Mouse (Mus musculus) hindbrain, embryonic 13.5 days (tissue): ENCODE data around the gene Gprasp1. TPM values are rescaled to one million over a fixed set of nuclear protein-coding genes. Genes with fewer than 3 reads are reported as not detected.
"Not testable (repeated sequence)": the region's sequence is repeated elsewhere in the genome, so short reads cannot be mapped to it uniquely, and the experiment has no call there.

Experiments
- ATAC-seq: fragments of 200-750 bp; cut with Nextera tagmentation; 2 replicates; pipeline ENCODE4 v1.8.0; 2017; ENCODE audit warnings: moderate TSS enrichment; ENCODE audit not compliant: low FRiP score
- H3K27ac ChIP-seq: fragments of 300-500 bp; sonication (generic); 2 replicates; pipeline ENCODE4 v1.5.1; 2015; ENCODE audit warnings: inconsistent platforms, mild to moderate bottlenecking, moderate library complexity
- H3K27me3 ChIP-seq: fragments of 300-500 bp; sonication (generic); 2 replicates; pipeline ENCODE4 v1.6.1; 2015; ENCODE audit warnings: mild to moderate bottlenecking, inconsistent platforms
- H3K36me3 ChIP-seq: fragments of 300-500 bp; sonication (generic); 2 replicates; pipeline ENCODE4 v1.6.1; 2015; ENCODE audit warnings: mild to moderate bottlenecking, inconsistent platforms
- H3K4me1 ChIP-seq: fragments of 300-500 bp; sonication (generic); replicated peaks from 2 replicates; pipeline ENCODE4 v1.6.1; 2015; ENCODE audit warnings: inconsistent platforms
- H3K4me2 ChIP-seq: fragments of 300-500 bp; sonication (generic); 2 replicates; pipeline ENCODE4 v1.6.1; 2015; ENCODE audit warnings: inconsistent platforms, mild to moderate bottlenecking, moderate library complexity
- H3K4me3 ChIP-seq: fragments of 300-500 bp; sonication (generic); 2 replicates; pipeline ENCODE4 v1.5.1; 2015; ENCODE audit warnings: mild to moderate bottlenecking, inconsistent platforms
- H3K9ac ChIP-seq: fragments of 300-500 bp; sonication (generic); 2 replicates; pipeline ENCODE4 v1.6.1; 2015; ENCODE audit warnings: mild to moderate bottlenecking, inconsistent platforms
- H3K9me3 ChIP-seq: fragments of 300-500 bp; sonication (generic); 2 replicates; pipeline ENCODE4 v1.6.1; 2016; ENCODE audit warnings: inconsistent platforms
- WGBS: fragments of 180-500 bp; shearing (Covaris S2); methylation state at CpG from one replicate; pipeline ENCODE4 v1.1.7; 2015; 5-methylcytosine and 5-hydroxymethylcytosine counted together
- polyA plus RNA-seq: library from polyadenylated mRNA; unstranded; fragments of >200 nt; fragmentation: Nextera tagmentation; extraction: Ambion mirVana; gene quantifications from 2 replicates; pipeline ENCODE4 v1.2.1, GENCODE M21; 2015

The Gprasp1 gene
- polyA plus RNA-seq, 1 experiment from 2014 or later, result 159 TPM

DNA sequence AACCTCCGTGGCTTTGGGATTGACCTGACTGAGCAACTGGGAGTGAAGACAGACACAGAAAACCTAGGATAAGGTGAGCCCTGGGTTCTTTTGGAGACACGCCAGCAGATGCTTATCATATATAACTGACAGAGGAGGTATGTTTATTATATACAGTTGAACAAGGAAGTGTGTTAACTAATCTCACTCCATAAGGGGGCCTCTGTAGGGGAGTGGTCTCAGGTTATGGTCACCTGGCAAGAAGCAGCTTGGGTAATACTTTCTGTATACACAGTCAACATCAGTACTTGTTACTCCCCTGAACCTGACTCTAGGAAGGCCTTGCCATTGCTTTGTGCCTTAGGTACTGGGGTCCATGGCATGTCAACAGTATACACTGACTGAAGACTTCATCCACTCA lies 26.0 kb downstream of the Gprasp1 start:
- Histone ChIP-seq H3K4me3 (no peak overlapping the region), H3K9me3 (no peaks in the 10 kb centered on the region), H3K27me3 (no peaks in the 10 kb centered on the region), H3K36me3 (0 out of 2 replicates have a peak, but pooled peaks cover 3% of the 10 kb centered on the region), H3K4me1 (no peaks in the 10 kb centered on the region), H3K27ac (no peak overlapping the region), H3K9ac (no peak overlapping the region), H3K4me2 (no peak overlapping the region)
- no peak for ATAC-seq
- 88% methylated on average over 2 of the region's 2 CpGs for WGBS

DNA sequence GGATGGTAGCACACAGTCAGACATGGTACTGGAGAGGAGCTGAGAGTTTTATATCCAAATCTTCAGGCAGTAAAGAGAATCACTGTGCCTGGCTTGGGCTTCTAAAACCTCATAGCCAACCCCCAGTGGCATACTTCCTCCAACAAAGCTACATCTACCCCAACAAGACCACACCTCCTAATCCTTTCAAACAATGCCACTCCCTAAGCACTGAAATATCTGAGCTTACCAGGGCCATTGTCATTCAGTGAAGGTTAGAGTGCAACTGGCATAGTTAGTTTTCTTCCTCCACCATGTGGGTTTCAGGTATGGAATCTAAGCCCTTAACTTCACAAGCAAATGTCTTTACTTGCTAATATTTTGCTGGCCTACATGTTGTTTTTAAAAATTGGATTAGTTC lies 49.0 kb downstream of the Gprasp1 start:
- no peak for ATAC-seq

DNA sequence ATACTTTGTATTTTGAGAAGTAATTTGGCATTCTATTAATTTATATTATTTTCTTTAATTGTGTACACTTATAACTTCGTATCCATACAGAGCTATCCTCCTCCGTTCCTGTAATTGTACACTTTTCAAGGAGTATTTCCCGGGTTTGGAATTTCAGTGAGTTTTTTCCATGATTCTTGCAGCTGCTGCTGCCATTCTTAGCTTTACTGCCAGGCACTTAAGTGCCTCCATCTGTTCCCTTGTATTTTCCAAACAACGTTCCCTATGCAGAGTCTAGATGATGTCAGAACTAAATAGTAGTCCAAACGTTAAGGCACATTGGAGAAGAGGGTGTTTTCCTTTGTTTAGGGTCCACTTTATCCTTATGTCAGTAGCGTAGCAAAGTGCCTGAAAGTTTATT lies 49.8 kb downstream of the Gprasp1 start:
- Histone ChIP-seq H3K27me3 (no peaks in the 10 kb centered on the region), H3K27ac (no peak overlapping the region), H3K4me1 (no peaks in the 10 kb centered on the region), H3K9me3 (no peaks in the 10 kb centered on the region), H3K4me3 (no peak overlapping the region), H3K4me2 (no peak overlapping the region), H3K36me3 (no peaks in the 10 kb centered on the region), H3K9ac (no peak overlapping the region)
- no peak for ATAC-seq
- WGBS, result 86% methylated on average over 6 of the region's 6 CpGs

More for the DNA sequence above, 49.0 kb downstream of the Gprasp1 start:
- Histone ChIP-seq H3K27me3 (no peaks in the 10 kb centered on the region), H3K4me2 (no peak overlapping the region), H3K27ac (no peak overlapping the region), H3K9me3 (no peaks in the 10 kb centered on the region), H3K9ac (no peak overlapping the region), H3K4me1 (no peaks in the 10 kb centered on the region), H3K4me3 (no peak overlapping the region), H3K36me3 (no peaks in the 10 kb centered on the region)

DNA sequence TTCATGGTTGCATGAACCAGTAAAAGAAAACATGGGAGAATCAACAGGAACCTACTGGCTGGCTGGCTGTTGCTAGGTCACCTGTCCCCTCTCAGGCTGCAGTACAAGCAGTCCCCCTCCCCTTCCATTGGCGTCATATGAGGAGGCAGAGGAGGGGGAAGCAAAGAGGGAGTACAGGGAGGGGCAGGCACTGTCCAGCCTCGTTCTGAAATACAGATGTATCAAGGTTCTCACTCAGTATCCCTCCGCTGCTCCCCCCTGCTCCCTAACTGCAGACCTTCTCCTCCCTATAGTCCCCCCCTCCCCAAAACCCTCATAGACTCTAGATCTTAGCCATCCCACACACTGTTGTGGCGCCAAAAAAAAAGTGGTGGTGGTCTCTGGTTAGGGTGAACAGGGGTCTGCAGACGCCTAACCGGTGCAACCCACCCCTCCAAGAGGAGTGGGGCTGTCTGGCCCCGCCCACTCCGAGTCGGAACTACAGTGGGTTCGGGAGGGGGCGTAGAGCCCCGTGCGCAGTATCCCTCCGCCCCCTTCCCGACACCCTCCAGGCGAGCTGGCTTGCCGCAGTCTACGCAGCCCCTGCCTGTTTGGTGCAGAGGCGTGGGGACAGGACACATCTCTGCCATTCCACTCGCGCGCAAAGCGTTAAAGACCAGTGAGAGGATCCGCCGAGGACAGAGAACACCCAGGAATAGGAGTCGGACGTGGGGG lies 53.2 kb downstream of the Gprasp1 start:
- peak overlapping the region; percentile 85 for H3K9ac ChIP-seq
- WGBS, result 20% methylated on average over 23 of the region's 27 CpGs
- H3K4me3 ChIP-seq, result peak overlapping the region; percentile 62
- H3K4me2 ChIP-seq, result peak overlapping the region; percentile 57
- peaks cover 16% of the 10 kb centered on the region for H3K36me3 ChIP-seq
- peak overlapping the region; percentile 85 for H3K27ac ChIP-seq
- peak; percentile 93 for ATAC-seq
- H3K27me3 ChIP-seq, H3K9me3 ChIP-seq, H3K4me1 ChIP-seq: not testable (repeated sequence)

DNA sequence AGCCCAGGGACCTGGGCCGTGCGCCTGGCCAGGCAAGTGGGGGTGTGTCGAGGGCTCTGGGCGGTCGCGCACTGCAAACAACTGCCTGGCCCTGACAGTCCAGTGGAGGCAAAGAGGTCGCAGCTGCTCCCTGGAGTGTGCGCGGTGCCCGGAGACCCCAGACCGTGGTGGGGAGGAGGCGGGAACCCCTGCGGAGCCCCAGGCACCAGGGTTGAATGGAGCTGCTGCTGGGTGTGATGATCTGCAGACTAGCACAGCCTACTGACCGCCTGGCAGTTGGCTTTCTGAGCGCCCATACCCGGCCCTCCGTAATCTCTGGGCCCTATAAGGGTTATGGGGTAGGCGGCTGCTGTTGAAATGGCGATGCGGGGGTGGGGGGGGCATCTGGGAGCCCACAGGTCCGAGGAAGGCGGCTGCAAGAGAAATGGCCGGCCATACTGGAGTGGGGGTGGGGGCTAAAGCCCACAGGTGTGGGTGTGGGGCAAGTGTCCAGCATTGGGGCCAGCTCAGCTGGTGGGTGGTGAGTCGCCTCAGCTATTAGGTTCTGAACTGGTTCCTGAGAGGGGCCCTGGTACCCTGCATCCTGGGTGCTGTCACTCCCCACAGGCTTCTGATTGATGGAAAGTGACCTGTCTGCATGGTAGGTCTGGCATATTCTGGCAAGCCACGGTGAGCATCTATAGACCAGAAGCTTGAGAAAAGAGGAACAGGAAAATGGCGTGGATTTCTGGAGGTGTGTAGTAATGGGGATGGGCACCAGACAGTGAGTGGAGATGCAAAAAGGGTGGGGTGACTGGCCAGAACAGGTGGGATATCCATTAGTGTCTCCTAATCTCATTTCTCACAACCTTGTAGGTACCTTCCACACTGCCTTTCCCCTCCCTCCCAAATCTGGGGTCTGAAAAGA lies 54.0 kb downstream of the Gprasp1 start:
- WGBS, result 15% methylated on average over 22 of the region's 26 CpGs

DNA sequence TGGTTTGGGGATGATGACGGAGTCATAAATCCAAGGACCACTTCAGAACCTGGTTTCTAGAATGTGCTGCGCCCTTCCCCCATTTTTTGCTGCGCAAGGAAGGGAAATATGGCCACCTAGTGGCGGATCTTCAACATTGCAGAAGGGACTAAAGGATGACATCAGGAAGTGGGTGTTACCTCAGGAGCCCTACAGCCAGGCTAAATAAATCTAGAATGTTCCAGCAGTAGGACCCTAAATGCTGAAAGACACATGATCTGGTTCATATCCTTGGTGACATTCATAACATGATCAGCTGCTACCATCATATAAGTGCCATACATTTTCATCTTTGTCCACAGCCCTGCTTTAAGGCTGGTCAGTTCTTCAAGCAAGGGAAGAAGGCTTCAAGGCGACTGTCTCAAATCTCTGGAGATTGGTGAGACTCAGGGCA lies 54.7 kb downstream of the Gprasp1 start, which contains the start of gene Bhlhb9:
Gene Bhlhb9 (plus strand): TSS at position 383 of the 433 bp plus-strand sequence.
- peak within 1 kb of the TSS; percentile 57 for H3K4me2 ChIP-seq
- not testable (repeated sequence) for H3K9me3 ChIP-seq, H3K4me1 ChIP-seq, H3K27me3 ChIP-seq
- H3K4me3 ChIP-seq, result peak within 1 kb of the TSS; percentile 62
- H3K36me3 ChIP-seq, result peaks cover 28% of the 10 kb centered on the region
- 0 out of 2 replicates have a peak, but pooled peaks have one; percentile 4 for ATAC-seq
- peak within 1 kb of the TSS; percentile 85 for H3K9ac ChIP-seq
- 12% methylated on average over 4 of the region's 5 CpGs for WGBS
- peak within 1 kb of the TSS; percentile 85 for H3K27ac ChIP-seq

More for the DNA sequence above, 54.0 kb downstream of the Gprasp1 start:
- H3K27me3 ChIP-seq, H3K9me3 ChIP-seq, H3K4me1 ChIP-seq: not testable (repeated sequence)
- peak overlapping the region; percentile 85 for H3K27ac ChIP-seq
- peak overlapping the region; percentile 62 for H3K4me3 ChIP-seq
- peak; percentile 75 for ATAC-seq
- peak overlapping the region; percentile 85 for H3K9ac ChIP-seq
- H3K36me3 ChIP-seq, result peaks cover 24% of the 10 kb centered on the region
- peak overlapping the region; percentile 57 for H3K4me2 ChIP-seq

DNA sequence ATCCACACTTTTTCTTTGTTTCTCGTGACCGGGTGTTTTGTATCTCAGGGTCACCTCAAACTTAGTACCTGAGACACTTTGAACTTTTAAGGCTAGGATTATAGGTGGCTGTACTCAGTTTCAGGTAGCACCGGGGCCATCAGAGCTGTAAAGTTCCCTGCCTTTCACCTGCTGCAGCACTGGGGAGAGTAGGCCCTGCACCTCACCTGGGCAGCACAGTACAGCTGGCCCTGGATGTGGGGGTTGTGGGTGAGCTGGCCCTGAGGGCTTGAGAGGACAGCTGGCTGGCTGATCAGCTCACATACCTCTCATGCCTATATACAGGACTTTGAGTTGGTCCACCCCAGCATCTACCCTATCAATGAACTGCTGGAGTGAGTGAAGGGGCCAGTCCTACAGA lies 61.6 kb downstream of the Gprasp1 start:
- no peak for ATAC-seq

DNA sequence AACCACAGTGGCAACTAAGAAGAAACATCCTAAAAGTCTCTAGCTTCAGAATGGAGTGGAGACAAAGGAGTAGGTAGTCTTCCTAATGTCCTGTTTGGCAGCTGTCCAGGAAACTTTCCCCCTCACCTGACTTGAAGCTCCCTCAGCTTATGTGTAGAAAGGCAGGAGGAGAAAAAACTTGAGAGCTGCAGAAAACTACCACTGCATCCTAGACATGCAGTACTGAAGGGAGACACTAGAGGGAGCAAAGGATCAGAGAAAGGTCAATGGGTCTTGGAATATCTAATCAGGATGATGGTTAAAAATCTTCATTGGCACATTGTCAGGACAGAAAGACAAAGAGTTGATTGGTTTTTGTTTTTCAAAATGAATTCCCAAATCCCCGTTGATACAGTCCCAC lies 63.2 kb downstream of the Gprasp1 start:
- no peaks in the 10 kb centered on the region for H3K4me1 ChIP-seq
- no peak overlapping the region for H3K4me3 ChIP-seq
- H3K27me3 ChIP-seq, result no peaks in the 10 kb centered on the region
- WGBS, result 33% methylated on average over 1 of the region's 1 CpGs
- no peak overlapping the region for H3K4me2 ChIP-seq
- H3K9ac ChIP-seq, result no peak overlapping the region
- no peak for ATAC-seq
- no peak overlapping the region for H3K27ac ChIP-seq
- no peaks in the 10 kb centered on the region for H3K9me3 ChIP-seq
- H3K36me3 ChIP-seq, result peaks cover 11% of the 10 kb centered on the region

More for the DNA sequence above, 61.6 kb downstream of the Gprasp1 start:
- H3K9me3 ChIP-seq, result no peaks in the 10 kb centered on the region
- no peaks in the 10 kb centered on the region for H3K27me3 ChIP-seq
- H3K9ac ChIP-seq, result no peak overlapping the region
- no peaks in the 10 kb centered on the region for H3K4me1 ChIP-seq
- no peak overlapping the region for H3K4me3 ChIP-seq
- H3K27ac ChIP-seq, result no peak overlapping the region
- WGBS, result 96% methylated on average over 3 of the region's 3 CpGs
- H3K4me2 ChIP-seq, result no peak overlapping the region
- H3K36me3 ChIP-seq, result peaks cover 24% of the 10 kb centered on the region

DNA sequence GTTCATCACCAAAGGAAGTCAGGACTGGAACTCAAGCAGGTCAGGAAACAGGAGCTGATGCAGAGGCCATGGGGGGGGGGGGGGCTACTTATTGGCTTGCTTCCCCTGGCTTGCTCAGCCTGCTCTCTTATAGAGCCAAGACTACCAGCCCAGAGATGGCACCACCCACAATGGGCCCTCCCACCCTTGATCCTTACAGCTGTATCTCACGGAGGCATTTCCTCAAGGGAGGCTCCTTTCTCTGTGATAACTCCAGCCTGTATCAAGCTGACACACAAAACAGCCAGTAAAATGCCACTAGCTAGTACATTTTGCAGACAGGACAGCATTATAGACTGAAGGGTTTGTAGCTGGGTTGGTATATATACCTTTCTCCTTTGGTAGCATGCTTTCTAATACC lies 93.4 kb downstream of the Gprasp1 start:
- not testable (repeated sequence) for H3K4me2 ChIP-seq, H3K9me3 ChIP-seq, H3K9ac ChIP-seq, H3K4me1 ChIP-seq, H3K27ac ChIP-seq, H3K27me3 ChIP-seq, H3K4me3 ChIP-seq, H3K36me3 ChIP-seq, ATAC-seq
- whole genome bisulfite sequencing, result 50% methylated on average over 1 of the region's 1 CpGs

DNA sequence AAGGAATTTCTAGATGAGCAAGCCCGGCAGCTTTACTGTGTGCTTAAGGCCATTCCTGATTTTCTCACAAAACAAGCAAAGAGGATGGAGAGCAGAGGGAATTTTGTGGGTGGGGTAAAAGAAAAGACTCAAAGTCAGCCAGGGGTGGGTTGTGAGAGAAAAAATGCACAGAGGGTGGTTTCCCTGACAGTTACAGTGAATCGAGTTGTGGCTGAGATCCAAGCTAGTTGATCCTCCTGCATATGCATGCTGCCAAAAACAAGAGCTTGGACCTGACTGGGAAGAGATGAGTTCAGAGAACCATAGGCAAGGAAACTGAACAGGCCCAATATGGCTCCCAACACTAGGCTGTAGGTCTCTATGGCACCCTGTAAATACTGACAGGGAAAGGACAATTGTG lies 95.4 kb downstream of the Gprasp1 start:
- H3K27ac ChIP-seq, result peak overlapping the region; percentile 78; the same call in 1 of the 2 replicates
- 0 out of 2 replicates have a peak overlapping the region, but pooled peaks have one; percentile 58 for H3K4me3 ChIP-seq
- peak overlapping the region; percentile 58; the same call in 1 of the 2 replicates for H3K4me2 ChIP-seq
- no peak for ATAC-seq
- H3K9ac ChIP-seq, result no peak overlapping the region
- H3K4me1 ChIP-seq, result 0 out of 2 replicates have a peak, but pooled peaks cover 6% of the 10 kb centered on the region
- 76% methylated on average over 2 of the region's 2 CpGs for WGBS
- peaks cover 12% of the 10 kb centered on the region for H3K36me3 ChIP-seq
- no peaks in the 10 kb centered on the region for H3K9me3 ChIP-seq
- H3K27me3 ChIP-seq, result no peaks in the 10 kb centered on the region

DNA sequence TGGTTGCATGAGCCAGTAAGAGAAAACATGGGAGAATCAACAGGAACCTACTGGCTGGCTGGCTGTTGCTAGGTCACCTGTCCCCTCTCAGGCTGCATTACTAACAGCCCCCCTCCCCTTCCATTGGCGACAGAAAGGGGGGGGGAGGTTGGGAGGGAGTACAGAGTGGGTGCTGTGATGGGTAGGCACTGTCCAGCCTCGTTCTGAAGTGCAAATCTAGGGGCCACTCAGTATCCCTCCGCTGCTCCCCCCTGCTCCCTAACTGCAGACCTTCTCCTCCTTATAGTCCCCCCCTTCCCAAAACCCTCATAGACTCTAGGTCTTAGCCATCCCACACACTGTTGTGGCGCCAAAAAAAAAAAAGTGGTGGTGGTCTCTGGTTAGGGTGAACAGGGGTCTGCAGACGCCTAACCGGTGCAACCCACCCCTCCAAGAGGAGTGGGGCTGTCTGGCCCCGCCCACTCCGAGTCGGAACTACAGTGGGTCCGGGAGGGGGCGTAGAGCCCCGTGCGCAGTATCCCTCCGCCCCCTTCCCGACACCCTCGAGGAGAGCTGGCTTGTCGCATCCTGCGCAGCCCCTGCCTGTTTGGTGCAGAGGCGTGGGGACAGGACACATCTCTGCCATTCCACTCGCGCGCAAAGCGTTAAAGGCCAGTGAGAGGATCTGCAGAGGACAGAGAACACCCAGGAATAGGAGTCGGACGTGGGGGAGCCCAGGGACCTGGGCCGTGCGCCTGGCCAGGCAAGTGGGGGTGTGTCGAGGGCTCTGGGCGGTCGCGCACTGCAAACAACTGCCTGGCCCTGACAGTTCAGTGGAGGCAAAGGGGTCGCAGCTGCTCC lies 96.2 kb downstream of the Gprasp1 start, which contains the start of gene Gprasp2:
Gene Gprasp2 (plus strand): TSS at position 514 of the 840 bp plus-strand sequence.
- 14% methylated on average over 27 of the region's 32 CpGs for WGBS
- H3K4me2 ChIP-seq, result peak within 1 kb of the TSS; percentile 58
- H3K4me1 ChIP-seq, result not testable (repeated sequence)

More for the DNA sequence above, 96.2 kb downstream of the Gprasp1 start, which contains the start of gene Gprasp2:
- Histone ChIP-seq H3K4me3 (peak within 1 kb of the TSS; percentile 58), H3K27ac (peak within 1 kb of the TSS; percentile 78), H3K36me3 (peaks cover 17% of the 10 kb centered on the region), H3K9ac (peak within 1 kb of the TSS; percentile 85)
- H3K27me3 ChIP-seq, H3K9me3 ChIP-seq: not testable (repeated sequence)
- peak; percentile 93 for ATAC-seq
